Mouse (Mus musculus): ENCODE measurements around the gene Enoph1. TPM values are rescaled to one million over a fixed set of nuclear protein-coding genes. Genes with fewer than 3 reads are reported as not detected.

The Enoph1 gene
- total RNA-seq, 2 experiments from 2014 or later = 50.2 to 52.1 TPM

- DNase-seq (ENCODE audit: low spot score in 2 of 2) = peak; percentile 97 to 98
These were observed 827 bp upstream of the Enoph1 start for GRCm38 (mm10) chr5:100038714-100039601.

GRCm38 (mm10) chr5:100040281-100040784 lies 548 bp downstream of the Enoph1 start:
- peak; percentile 34 to 67 for DNase-seq (ENCODE audit: low spot score in 2 of 2)

GRCm38 (mm10) chr5:100041272-100041671 lies 1.5 kb downstream of the Enoph1 start:
- no peak for DNase-seq (ENCODE audit: low spot score in 2 of 2)

GRCm38 (mm10) chr5:100042467-100042866 lies 2.7 kb downstream of the Enoph1 start:
- DNase-seq (ENCODE audit: low spot score in 2 of 2) = no peak

GRCm38 (mm10) chr5:100043361-100043760 lies 3.6 kb downstream of the Enoph1 start:
- DNase-seq (ENCODE audit: low spot score in 2 of 2) = peak; percentile 35 to 62

- no peak for DNase-seq (ENCODE audit: low spot score in 2 of 2)
These were observed 4.2 kb downstream of the Enoph1 start for GRCm38 (mm10) chr5:100044030-100044429.

GRCm38 (mm10) chr5:100044621-100045020 lies 4.8 kb downstream of the Enoph1 start:
- no peak for DNase-seq (ENCODE audit: low spot score in 2 of 2)

GRCm38 (mm10) chr5:100046096-100046495 lies 6.3 kb downstream of the Enoph1 start:
- no peak for DNase-seq (ENCODE audit: low spot score in 2 of 2)

GRCm38 (mm10) chr5:100047143-100047640 lies 7.4 kb downstream of the Enoph1 start:
- DNase-seq (ENCODE audit: low spot score in 2 of 2) = no peak

GRCm38 (mm10) chr5:100047871-100048270 lies 8.1 kb downstream of the Enoph1 start:
- no peak for DNase-seq (ENCODE audit: low spot score in 2 of 2)

GRCm38 (mm10) chr5:100049904-100050303 lies 10.1 kb downstream of the Enoph1 start:
- no peak for DNase-seq (ENCODE audit: low spot score in 2 of 2)

GRCm38 (mm10) chr5:100052728-100053127 lies 12.9 kb downstream of the Enoph1 start:
- no peak for DNase-seq (ENCODE audit: low spot score in 2 of 2)

- DNase-seq (ENCODE audit: low spot score in 2 of 2) = no peak
These were observed 15.2 kb downstream of the Enoph1 start for GRCm38 (mm10) chr5:100054807-100055547.

- no peak for DNase-seq (ENCODE audit: low spot score in 2 of 2)
These were observed 16.1 kb downstream of the Enoph1 start for GRCm38 (mm10) chr5:100055866-100056369.

- DNase-seq (ENCODE audit: low spot score in 2 of 2) = no peak
These were observed 17.9 kb downstream of the Enoph1 start for GRCm38 (mm10) chr5:100057461-100058209.

- DNase-seq (ENCODE audit: low spot score in 2 of 2) = no peak
These were observed 18.9 kb downstream of the Enoph1 start for GRCm38 (mm10) chr5:100058729-100059128.

- no peak for DNase-seq (ENCODE audit: low spot score in 2 of 2)
These were observed 19.5 kb downstream of the Enoph1 start for GRCm38 (mm10) chr5:100059326-100059725.

GRCm38 (mm10) chr5:100060876-100061275 lies 21.1 kb downstream of the Enoph1 start:
- no peak for DNase-seq (ENCODE audit: low spot score in 2 of 2)

- no peak for DNase-seq (ENCODE audit: low spot score in 2 of 2)
These were observed 27.8 kb downstream of the Enoph1 start for GRCm38 (mm10) chr5:100067579-100067978.

GRCm38 (mm10) chr5:100069526-100069925 lies 29.7 kb downstream of the Enoph1 start:
- no peak for DNase-seq (ENCODE audit: low spot score in 2 of 2)

- DNase-seq (ENCODE audit: low spot score in 2 of 2) = peak; percentile 86 to 89
These were observed 30.5 kb downstream of the Enoph1 start for GRCm38 (mm10) chr5:100070255-100070654.
